Mouse (Mus musculus): Measurements from ENCODE around the gene Ccnd2. TPM values are rescaled to one million over a fixed set of nuclear protein-coding genes. Genes with fewer than 3 reads are reported as not detected.

Gene Ccnd2
- polyA plus RNA-seq, 1 experiment from 2014 or later: 865 TPM

DNA sequence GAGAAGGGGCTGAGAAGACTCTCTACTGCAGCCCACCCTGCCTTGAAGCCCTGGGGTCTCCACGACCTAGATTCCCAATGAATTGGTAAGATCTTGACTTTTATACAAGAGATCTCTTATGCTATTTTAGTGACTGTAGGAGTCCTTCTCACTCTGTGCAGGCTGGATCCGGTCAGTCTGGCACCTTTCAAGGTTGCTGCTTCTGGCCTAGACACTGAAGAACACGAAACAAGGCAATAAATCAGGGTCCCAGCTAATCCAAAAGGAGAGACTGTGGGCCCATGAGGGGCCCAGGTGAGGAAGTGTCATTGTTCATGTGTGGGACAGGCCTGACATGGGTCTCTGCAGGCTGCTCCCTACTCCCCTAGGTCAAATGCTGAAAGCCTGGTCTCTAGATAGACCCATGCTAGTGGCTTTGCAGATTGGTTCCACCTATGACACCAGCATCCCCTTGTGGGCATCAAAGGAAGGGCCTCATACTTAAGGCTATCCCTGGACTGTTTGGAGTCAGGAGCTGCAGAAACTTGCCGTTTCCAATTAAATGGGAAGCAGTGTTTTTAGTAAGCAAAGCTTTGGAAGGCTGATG lies 29.7 kb downstream of the Ccnd2 start:
- no peak for DNase-seq (ENCODE audit: low spot score)
- WGBS: 81% methylated on average over 4 of the region's 4 CpGs
- Histone ChIP-seq H3K27me3 (ENCODE audit: insufficient read depth, poor library complexity, severe bottlenecking) (no peaks in the 10 kb centered on the region), H3K4me3 (no peak overlapping the region), H3K36me3 (peaks cover 17% of the 10 kb centered on the region), H3K27ac (no peak overlapping the region), H3K9me3 (no peaks in the 10 kb centered on the region), H3K4me1 (replicated peaks) (no peaks in the 10 kb centered on the region)

- Histone ChIP-seq H3K36me3 (no peaks in the 10 kb centered on the region), H3K4me1 (replicated peaks) (no peaks in the 10 kb centered on the region), H3K4me3 (no peak overlapping the region), H3K27ac (no peak overlapping the region), H3K27me3 (ENCODE audit: insufficient read depth, poor library complexity, severe bottlenecking) (peaks cover 11% of the 10 kb centered on the region; the same call in 1 of the 2 replicates), H3K9me3 (no peaks in the 10 kb centered on the region)
- no peak for DNase-seq (ENCODE audit: low spot score)
- 68% methylated on average over 23 of the region's 23 CpGs for WGBS
These were observed 37.1 kb downstream of the Ccnd2 start for GRCm38 (mm10) chr6:127114753-127115456.

- H3K9me3 ChIP-seq: no peaks in the 10 kb centered on the region
- H3K4me1 ChIP-seq (replicated peaks): peaks cover 10% of the 10 kb centered on the region
- peak; percentile 94 for DNase-seq (ENCODE audit: low spot score)
- peaks cover 4% of the 10 kb centered on the region; the same call in 1 of the 2 replicates for H3K27me3 ChIP-seq (ENCODE audit: insufficient read depth, poor library complexity, severe bottlenecking)
- H3K4me3 ChIP-seq: peak within 1 kb of the TSS; percentile 70
- peak within 1 kb of the TSS; percentile 83 for H3K27ac ChIP-seq
- no peaks in the 10 kb centered on the region for H3K36me3 ChIP-seq
- WGBS: under 1% methylated on average over 37 of the region's 37 CpGs
These were observed 42.5 kb downstream of the Ccnd2 start, which contains the start of gene Tigar for GRCm38 (mm10) chr6:127109402-127109930. Tigar (minus strand) TSS chr6:127109557.

DNA sequence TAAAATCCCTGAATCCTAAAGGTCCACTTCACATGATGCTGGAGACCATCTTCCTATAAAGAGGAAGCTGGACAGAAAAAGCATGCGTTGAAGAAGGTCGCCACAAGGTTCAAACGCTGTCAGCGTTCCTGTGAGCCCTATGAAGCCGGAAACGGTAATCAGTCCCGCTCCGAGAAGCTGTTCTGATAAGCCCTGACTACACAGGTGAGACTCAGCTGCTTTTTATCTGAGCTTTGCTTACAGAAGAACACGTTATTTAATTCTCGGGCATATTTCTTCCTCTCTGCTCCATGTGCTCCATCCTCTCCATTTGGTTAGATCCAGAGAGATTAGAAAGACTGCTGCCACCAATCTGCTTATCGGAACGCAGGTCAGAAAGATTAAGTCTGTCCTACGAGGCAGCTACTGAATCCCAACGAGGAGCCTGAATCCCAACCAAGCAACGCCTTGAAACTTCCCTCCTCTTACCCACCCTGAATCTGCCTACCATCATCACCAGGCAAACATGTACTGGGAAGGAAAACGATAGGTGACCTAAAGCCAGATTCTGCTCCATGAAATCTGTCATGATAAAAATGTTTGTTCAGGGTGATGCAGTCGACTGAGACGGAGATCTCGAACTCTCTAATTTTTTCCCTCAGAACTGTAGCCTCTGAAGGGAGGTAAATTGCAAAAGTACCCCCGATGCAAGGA lies 43.5 kb downstream of the Ccnd2 start:
- Histone ChIP-seq H3K36me3 (peaks cover 3% of the 10 kb centered on the region; the same call in 1 of the 2 replicates), H3K27ac (peak overlapping the region; percentile 83; the same call in 1 of the 2 replicates)

DNA sequence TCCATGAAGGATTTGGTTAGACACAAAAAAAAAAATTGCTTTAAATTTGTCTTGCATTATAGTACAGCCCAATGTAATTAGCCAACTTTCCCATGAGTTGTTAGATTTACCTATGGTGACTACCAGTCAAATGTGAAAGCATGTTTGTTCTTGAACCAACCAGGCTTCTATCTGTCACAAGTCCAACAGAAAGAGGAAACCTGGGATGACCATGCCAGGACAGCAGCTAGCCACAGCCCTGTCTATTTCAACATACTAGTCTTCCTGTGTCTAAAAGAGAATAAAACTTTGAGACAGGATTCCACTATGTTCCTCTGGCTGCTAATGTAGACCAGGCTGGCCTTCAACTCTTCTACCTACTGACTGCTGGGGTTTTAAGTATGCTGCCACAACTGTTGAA lies 44.6 kb downstream of the Ccnd2 start:
- no peak overlapping the region for H3K4me3 ChIP-seq
- no peak for DNase-seq (ENCODE audit: low spot score)

More for the DNA sequence above, 43.5 kb downstream of the Ccnd2 start:
- peak overlapping the region; percentile 70 for H3K4me3 ChIP-seq
- 50% methylated on average over 20 of the region's 20 CpGs for WGBS
- H3K9me3 ChIP-seq: no peaks in the 10 kb centered on the region
- 0 out of 2 replicates have a peak, but pooled peaks cover 3% of the 10 kb centered on the region for H3K27me3 ChIP-seq (ENCODE audit: insufficient read depth, poor library complexity, severe bottlenecking)
- DNase-seq (ENCODE audit: low spot score): no peak
- peaks cover 10% of the 10 kb centered on the region for H3K4me1 ChIP-seq (replicated peaks)

DNA sequence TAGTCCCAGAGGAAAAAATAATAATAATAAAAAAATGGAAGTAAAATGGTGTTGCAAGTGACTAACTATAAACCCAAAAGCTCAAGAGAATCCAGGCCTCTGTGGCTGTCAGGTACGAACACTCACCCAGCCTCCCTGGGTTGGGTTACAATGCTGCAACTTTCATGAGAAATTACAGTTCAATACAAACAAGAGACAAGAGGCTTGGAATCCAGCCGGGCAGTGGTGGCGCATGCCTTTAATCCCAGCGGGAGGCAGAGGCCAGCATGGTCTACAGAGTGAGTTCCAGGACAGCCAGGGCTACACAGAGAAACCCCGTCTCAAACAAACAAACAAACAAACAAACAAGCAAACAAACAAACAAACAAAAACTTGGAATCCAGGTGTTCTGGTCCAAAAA lies 45.3 kb downstream of the Ccnd2 start:
- WGBS: 50% methylated on average over 5 of the region's 5 CpGs
- H3K36me3 ChIP-seq: peaks cover 18% of the 10 kb centered on the region
- no peak overlapping the region for H3K4me3 ChIP-seq
- no peaks in the 10 kb centered on the region for H3K9me3 ChIP-seq
- no peak overlapping the region for H3K27ac ChIP-seq
- DNase-seq (ENCODE audit: low spot score): no peak
- 0 out of 2 replicates have a peak, but pooled peaks cover 3% of the 10 kb centered on the region for H3K27me3 ChIP-seq (ENCODE audit: insufficient read depth, poor library complexity, severe bottlenecking)
- peaks cover 10% of the 10 kb centered on the region for H3K4me1 ChIP-seq (replicated peaks)

More for the DNA sequence above, 44.6 kb downstream of the Ccnd2 start:
- H3K4me1 ChIP-seq (replicated peaks): peaks cover 10% of the 10 kb centered on the region
- 0 out of 2 replicates have a peak, but pooled peaks cover 3% of the 10 kb centered on the region for H3K27me3 ChIP-seq (ENCODE audit: insufficient read depth, poor library complexity, severe bottlenecking)
- H3K36me3 ChIP-seq: peaks cover 14% of the 10 kb centered on the region
- no peak overlapping the region for H3K27ac ChIP-seq
- no peaks in the 10 kb centered on the region for H3K9me3 ChIP-seq

GRCm38 (mm10) chr6:127106189-127106588 lies 45.8 kb downstream of the Ccnd2 start:
- Histone ChIP-seq H3K9me3 (no peaks in the 10 kb centered on the region), H3K27me3 (ENCODE audit: insufficient read depth, poor library complexity, severe bottlenecking) (0 out of 2 replicates have a peak, but pooled peaks cover 3% of the 10 kb centered on the region), H3K27ac (no peak overlapping the region), H3K36me3 (peaks cover 23% of the 10 kb centered on the region), H3K4me3 (no peak overlapping the region), H3K4me1 (replicated peaks) (peaks cover 10% of the 10 kb centered on the region)
- 89% methylated on average over 5 of the region's 5 CpGs for WGBS
- no peak for DNase-seq (ENCODE audit: low spot score)

GRCm38 (mm10) chr6:127105107-127105506 lies 46.9 kb downstream of the Ccnd2 start:
- H3K36me3 ChIP-seq: peaks cover 32% of the 10 kb centered on the region
- H3K4me1 ChIP-seq (replicated peaks): peaks cover 10% of the 10 kb centered on the region
- H3K4me3 ChIP-seq: no peak overlapping the region
- no peak overlapping the region for H3K27ac ChIP-seq
- H3K27me3 ChIP-seq (ENCODE audit: insufficient read depth, poor library complexity, severe bottlenecking): no peaks in the 10 kb centered on the region
- no peaks in the 10 kb centered on the region for H3K9me3 ChIP-seq
- WGBS: 67% methylated on average over 6 of the region's 6 CpGs
- DNase-seq (ENCODE audit: low spot score): peak; percentile 52

DNA sequence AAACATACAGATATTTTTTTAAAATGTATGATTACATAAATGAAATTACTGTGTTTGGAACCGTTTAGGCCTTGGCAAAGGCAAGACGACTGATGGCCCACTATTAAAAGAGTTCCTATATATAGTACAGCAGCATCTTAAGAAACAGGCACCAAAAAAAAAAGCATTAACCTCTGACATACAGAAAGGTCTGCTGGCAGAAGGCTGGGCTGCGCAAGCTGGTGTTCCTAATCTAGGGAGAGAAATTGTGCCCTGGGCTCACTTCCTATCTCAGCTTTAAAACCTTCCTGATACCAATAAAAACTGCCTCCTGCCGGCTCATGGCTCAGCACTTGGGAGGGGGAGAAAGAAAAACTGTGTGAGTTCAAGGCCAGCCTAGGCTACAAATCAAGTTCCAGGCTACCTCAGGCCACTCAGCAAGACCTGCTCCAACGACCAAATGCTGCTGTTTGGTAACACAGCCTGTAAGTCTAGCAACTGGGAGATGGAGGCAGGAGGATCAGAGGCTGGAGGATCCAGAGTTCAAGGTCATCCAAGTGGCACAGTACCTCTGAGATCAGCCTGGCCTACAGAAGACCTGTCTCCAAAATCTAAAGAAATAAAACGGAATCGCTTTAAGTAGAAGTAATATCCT lies 47.5 kb downstream of the Ccnd2 start:
- H3K4me1 ChIP-seq (replicated peaks): peaks cover 10% of the 10 kb centered on the region
- WGBS: 88% methylated on average over 7 of the region's 7 CpGs
- peaks cover 32% of the 10 kb centered on the region for H3K36me3 ChIP-seq
- no peaks in the 10 kb centered on the region for H3K27me3 ChIP-seq (ENCODE audit: insufficient read depth, poor library complexity, severe bottlenecking)
- H3K9me3 ChIP-seq: no peaks in the 10 kb centered on the region
- no peak overlapping the region for H3K4me3 ChIP-seq
- DNase-seq (ENCODE audit: low spot score): no peak
- no peak overlapping the region for H3K27ac ChIP-seq

DNA sequence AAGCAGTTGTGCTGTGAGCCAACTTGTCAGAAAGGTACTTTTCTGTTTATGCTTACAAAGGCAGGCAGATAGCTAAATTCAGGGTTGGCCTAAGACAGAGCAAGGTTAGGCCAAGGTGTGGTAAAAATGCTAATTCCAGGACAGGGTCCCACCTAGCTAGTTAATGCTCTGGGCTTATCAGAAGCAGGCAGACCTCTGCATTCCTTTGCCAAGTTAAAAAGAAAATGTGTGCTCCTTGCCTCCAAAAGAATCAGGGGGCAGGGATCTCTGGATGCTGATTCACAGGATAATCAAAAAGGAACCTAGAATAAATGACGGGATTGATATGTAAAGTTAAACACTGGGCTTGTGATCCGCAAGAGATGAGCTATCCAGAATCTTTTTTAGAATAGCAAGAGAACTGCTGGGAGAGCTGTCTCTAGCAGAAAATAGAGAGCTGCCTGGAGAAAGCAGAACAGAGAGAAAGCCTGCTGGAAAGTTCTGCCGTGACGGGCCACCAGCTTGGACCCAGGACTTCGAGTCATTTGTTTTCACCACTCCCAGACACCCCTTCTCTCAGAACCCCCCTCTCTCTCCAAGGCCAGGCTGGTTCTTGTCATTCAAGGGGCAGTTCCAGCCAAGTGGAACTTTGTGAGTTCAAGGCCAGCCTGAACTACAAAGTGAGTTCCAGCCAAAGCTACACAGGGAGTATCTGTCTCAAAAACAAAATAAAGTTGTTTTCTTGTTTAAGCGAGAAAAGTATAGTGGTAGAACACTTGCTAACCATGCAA lies 48.3 kb downstream of the Ccnd2 start:
- H3K36me3 ChIP-seq: peaks cover 32% of the 10 kb centered on the region
- H3K4me3 ChIP-seq: no peak overlapping the region
- H3K27ac ChIP-seq: no peak overlapping the region
- H3K9me3 ChIP-seq: no peaks in the 10 kb centered on the region
- 95% methylated on average over 6 of the region's 6 CpGs for WGBS
- no peaks in the 10 kb centered on the region for H3K27me3 ChIP-seq (ENCODE audit: insufficient read depth, poor library complexity, severe bottlenecking)
- no peak for DNase-seq (ENCODE audit: low spot score)
- H3K4me1 ChIP-seq (replicated peaks): peaks cover 7% of the 10 kb centered on the region

GRCm38 (mm10) chr6:127094565-127094964 lies 57.4 kb downstream of the Ccnd2 start:
- no peak overlapping the region for H3K27ac ChIP-seq
- H3K9me3 ChIP-seq: no peaks in the 10 kb centered on the region
- H3K4me3 ChIP-seq: no peak overlapping the region
- WGBS: 63% methylated on average over 7 of the region's 7 CpGs
- no peaks in the 10 kb centered on the region for H3K27me3 ChIP-seq (ENCODE audit: insufficient read depth, poor library complexity, severe bottlenecking)
- no peak for DNase-seq (ENCODE audit: low spot score)
- no peaks in the 10 kb centered on the region for H3K4me1 ChIP-seq (replicated peaks)
- peaks cover 33% of the 10 kb centered on the region for H3K36me3 ChIP-seq

DNA sequence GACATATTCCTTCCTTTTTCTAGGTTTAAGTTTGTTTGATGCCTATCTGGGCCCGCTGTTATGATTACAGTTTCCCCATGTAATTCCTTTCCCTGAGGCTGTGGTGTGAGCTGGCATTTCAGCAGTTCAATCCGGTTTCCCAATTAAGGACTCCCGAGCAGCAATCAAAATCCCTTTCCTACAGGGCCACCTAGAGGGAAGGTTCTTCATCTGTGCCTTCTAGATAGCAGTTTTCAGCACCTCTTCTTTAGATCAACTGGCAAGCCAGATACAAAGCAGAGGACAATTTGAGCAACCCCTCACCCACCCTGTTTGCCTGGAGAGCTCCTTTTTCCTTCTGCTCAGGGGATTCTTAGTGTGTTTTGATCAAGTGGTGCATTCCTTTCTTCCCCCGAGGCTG lies 65.3 kb downstream of the Ccnd2 start:
- peaks cover 48% of the 10 kb centered on the region for H3K36me3 ChIP-seq
- no peak for DNase-seq (ENCODE audit: low spot score)
- WGBS: 74% methylated on average over 4 of the region's 4 CpGs

More for the DNA sequence above, 65.3 kb downstream of the Ccnd2 start:
- no peaks in the 10 kb centered on the region for H3K4me1 ChIP-seq (replicated peaks)
- no peaks in the 10 kb centered on the region for H3K9me3 ChIP-seq
- peaks cover 10% of the 10 kb centered on the region for H3K27me3 ChIP-seq (ENCODE audit: insufficient read depth, poor library complexity, severe bottlenecking)
- no peak overlapping the region for H3K27ac ChIP-seq
- no peak overlapping the region for H3K4me3 ChIP-seq

Data from hindbrain, embryonic 10.5 days (tissue).